Mouse (Mus musculus) cerebellum, adult 2 months (tissue): Measurements from ENCODE around the gene Aspdh. TPM values are rescaled to one million over a fixed set of nuclear protein-coding genes. Genes with fewer than 3 reads are reported as not detected.

Experiments used
- DNase-seq, 2 experiments: peaks; one replicate each; pipeline ENCODE4 v3.0.0; 2021
- H3K27ac ChIP-seq: fragments of 200-500 bp; 2 replicates; pipeline ENCODE4 v1.5.1; 2012; ENCODE audit warnings: low read length, control low read depth, inconsistent platforms; ENCODE audit not compliant: insufficient read depth
- H3K27me3 ChIP-seq: fragments of 200-500 bp; 2 replicates; pipeline ENCODE4 v1.6.1; 2012; ENCODE audit warnings: inconsistent platforms, mild to moderate bottlenecking, low read length, moderate library complexity; ENCODE audit not compliant: control insufficient read depth, insufficient read depth
- H3K4me1 ChIP-seq: fragments of 200-500 bp; 2 replicates; pipeline ENCODE4 v1.6.1; 2011; ENCODE audit warnings: low read length; ENCODE audit not compliant: control insufficient read depth, insufficient read depth
- H3K4me3 ChIP-seq: fragments of 200-500 bp; replicated peaks from 2 replicates; pipeline ENCODE3; 2011; ENCODE audit warnings: mild to moderate bottlenecking, low read depth, low read length, control low read depth; ENCODE audit not compliant: insufficient read depth
- CTCF ChIP-seq: fragments of 200-500 bp; IDR thresholded peaks from 2 replicates; pipeline ENCODE4 v1.5.1; 2011; ENCODE audit warnings: low read depth, mild to moderate bottlenecking, control low read depth, low read length, moderate library complexity, borderline replicate concordance; ENCODE audit not compliant: insufficient read depth
- POLR2A ChIP-seq: fragments of 200-500 bp; IDR thresholded peaks from 2 replicates; pipeline ENCODE4 v1.6.1; 2011; ENCODE audit warnings: low read length, control low read depth, borderline replicate concordance; ENCODE audit not compliant: insufficient read depth
- WGBS: fragments of 180-500 bp; shearing (Covaris S2); methylation state at CpG from one replicate; pipeline ENCODE4 v1.1.7; 2018; 5-methylcytosine and 5-hydroxymethylcytosine counted together
- polyA plus RNA-seq: library from polyadenylated mRNA; depleted of rRNA; stranded (reverse); fragments of >200 nt; gene quantifications from 2 replicates; pipeline ENCODE4 v1.2.3, GENCODE M21; 2012; rRNA removed

The Aspdh gene
- polyA plus RNA-seq: 9.3 and 10.2 TPM in 2 replicates

DNA sequence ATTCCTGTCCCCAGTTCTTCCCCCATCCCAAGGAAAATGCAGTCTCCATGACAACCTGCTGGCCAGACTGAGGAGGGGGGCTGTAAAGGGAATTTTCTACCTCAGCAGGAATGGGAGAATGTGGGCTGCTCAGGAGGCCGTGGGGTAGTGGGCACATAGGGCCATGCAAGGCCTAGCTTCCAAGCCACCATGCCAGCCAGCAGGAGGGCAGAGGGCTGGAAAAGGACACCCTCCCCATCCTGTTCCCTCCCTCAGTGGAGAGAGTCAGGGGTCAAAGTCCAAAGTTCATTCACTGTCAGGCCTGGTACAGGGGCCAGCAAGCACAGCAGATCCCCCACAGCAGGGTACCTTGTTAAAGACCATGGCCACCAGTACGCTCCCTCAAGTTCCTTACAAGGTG, at the start of gene Aspdh:
Aspdh (plus strand) TSS at position 281 of the 400 bp plus-strand sequence.
- Histone ChIP-seq H3K4me3 (peak within 1 kb of the TSS; percentile 7), H3K27me3 (no peaks in the 10 kb centered on the region), H3K27ac (peak within 1 kb of the TSS; percentile 94), H3K4me1 (peaks cover 58% of the 10 kb centered on the region)
- TF ChIP-seq CTCF: no peak
- no peak for TF ChIP-seq POLR2A
- WGBS: 27% methylated on average over 2 of the region's 2 CpGs
- DNase-seq: peak; percentile 55

DNA sequence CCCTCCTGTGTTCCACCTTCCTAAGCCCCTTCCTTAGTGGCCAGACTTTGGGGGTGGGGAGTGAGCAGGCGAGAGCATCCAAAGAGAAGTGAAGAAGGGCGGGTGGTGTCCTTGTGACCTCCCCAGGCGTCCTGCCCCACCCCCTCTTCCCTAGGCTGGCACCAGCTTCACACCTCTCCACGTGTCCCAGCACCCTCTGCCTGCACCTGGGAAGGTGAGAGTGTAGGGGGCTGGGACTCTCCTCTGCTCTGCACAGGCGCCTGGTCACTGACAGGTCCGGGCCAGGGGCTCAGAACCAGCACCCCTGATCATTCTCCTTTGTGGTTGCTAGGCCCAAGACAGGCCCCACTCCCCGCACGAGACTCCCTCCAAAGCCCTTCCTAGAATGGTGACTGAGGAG, 37.5 kb upstream of the Aspdh start:
- peak; percentile 34 to 40 for DNase-seq
- 32% methylated on average over 8 of the region's 8 CpGs for WGBS
- H3K27ac ChIP-seq: peak overlapping the region; percentile 76; the same call in 1 of the 2 replicates

GRCm38 (mm10) chr7:44428171-44428950, 36.8 kb upstream of the Aspdh start:
- DNase-seq: peak; percentile 60 to 65
- under 1% methylated on average over 16 of the region's 38 CpGs for WGBS
- Histone ChIP-seq H3K27me3 (no peaks in the 10 kb centered on the region), H3K4me1 (peaks cover 17% of the 10 kb centered on the region), H3K27ac (peak overlapping the region; percentile 76), H3K4me3 (peak overlapping the region; percentile 77)
- no peak for TF ChIP-seq CTCF
- TF ChIP-seq POLR2A: no peak

More for the DNA sequence above, 37.5 kb upstream of the Aspdh start:
- Histone ChIP-seq H3K4me1 (peaks cover 17% of the 10 kb centered on the region), H3K27me3 (no peaks in the 10 kb centered on the region), H3K4me3 (peak overlapping the region; percentile 77)
- TF ChIP-seq CTCF (no peak), POLR2A (no peak)

- H3K4me1 ChIP-seq: peaks cover 17% of the 10 kb centered on the region
- H3K4me3 ChIP-seq: peak within 1 kb of the TSS; percentile 77
- H3K27me3 ChIP-seq: no peaks in the 10 kb centered on the region
- no peak for TF ChIP-seq CTCF
- no peak for TF ChIP-seq POLR2A
- DNase-seq: peak; percentile 65 to 69
- H3K27ac ChIP-seq: peak within 1 kb of the TSS; percentile 76
- WGBS: 2% methylated on average over 48 of the region's 69 CpGs
These were observed 36.1 kb upstream of the Aspdh start, which contains the start of gene Lrrc4b for GRCm38 (mm10) chr7:44428968-44429521. Lrrc4b (plus strand) TSS chr7:44429018.

DNA sequence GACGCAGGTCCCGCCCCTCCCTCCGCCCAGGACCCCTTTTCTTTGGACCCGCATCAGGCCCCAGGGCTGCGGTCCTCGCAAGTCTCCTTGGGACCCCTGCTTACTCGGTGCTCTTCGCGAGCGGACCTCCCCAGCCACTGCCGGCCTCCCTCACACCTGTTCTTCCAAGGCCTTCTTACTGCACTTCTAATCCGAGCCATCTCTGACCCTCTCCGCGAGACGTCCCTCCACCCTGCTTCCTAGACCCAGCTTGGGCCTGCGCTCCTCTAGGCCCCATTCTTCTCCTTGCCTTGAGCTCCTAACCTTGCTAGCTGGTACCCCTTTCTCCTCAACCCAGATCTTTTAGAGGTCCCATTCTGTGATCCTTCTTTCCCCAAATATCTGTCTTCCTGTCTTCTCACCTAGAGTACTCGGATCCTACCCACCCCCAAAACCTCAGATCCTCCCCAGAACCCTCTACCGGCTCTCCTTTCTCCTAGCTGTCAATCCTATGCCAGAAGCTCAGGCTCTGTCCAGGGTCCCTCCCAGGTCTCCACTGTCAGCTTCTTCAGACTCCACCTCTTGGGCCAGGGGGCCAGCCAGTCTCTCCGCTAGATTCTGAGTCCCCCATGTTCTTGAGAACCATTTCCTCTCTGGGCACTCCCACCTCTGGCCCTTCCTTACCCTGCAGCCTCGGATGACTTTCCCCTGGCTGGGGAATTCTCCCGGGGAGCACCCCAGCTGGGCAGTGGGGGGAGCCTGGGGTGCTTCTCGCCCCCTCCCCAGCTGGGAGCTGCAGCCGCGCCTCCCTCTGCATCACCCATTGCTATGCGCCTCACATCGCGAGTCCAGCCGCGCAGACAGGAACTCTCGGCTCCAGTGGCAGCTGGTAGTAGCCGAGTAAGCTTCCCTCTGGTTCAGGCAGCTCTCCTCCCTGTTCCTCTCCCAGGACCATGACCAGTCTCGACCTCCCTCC, 35.4 kb upstream of the Aspdh start:
- peak; percentile 44 to 62 for DNase-seq
- TF ChIP-seq CTCF (no peak), POLR2A (no peak)
- Histone ChIP-seq H3K4me3 (peak overlapping the region; percentile 64), H3K27me3 (no peaks in the 10 kb centered on the region), H3K4me1 (peaks cover 17% of the 10 kb centered on the region), H3K27ac (peak overlapping the region; percentile 51)
- 9% methylated on average over 32 of the region's 32 CpGs for WGBS

DNA sequence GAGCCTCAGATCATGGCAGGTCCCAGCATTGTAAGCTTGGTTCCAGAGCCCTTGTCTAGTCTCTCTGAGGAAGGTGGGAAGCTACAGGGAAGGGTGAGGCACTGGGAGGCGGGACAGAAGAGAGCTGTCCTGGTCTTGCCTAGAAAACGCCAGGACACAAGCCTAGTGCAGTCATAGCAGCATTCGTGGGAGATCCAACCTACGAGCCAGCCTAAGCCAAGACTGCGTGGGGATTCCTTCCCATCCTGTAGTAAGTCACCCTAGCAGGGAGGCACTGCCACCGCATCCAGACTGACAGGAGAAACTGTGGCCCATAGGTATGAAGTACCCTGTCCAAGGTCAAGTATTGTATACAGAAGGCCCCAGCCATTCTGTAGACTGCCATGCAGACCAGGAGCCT, 32.6 kb upstream of the Aspdh start:
- H3K4me1 ChIP-seq: peaks cover 39% of the 10 kb centered on the region

GRCm38 (mm10) chr7:44433371-44433770, 31.8 kb upstream of the Aspdh start:
- Histone ChIP-seq H3K4me3 (no peak overlapping the region), H3K27ac (no peak overlapping the region), H3K4me1 (peaks cover 44% of the 10 kb centered on the region), H3K27me3 (no peaks in the 10 kb centered on the region)
- DNase-seq: peak; percentile 22 to 29
- 33% methylated on average over 7 of the region's 7 CpGs for WGBS
- TF ChIP-seq CTCF (no peak), POLR2A (no peak)

More for the DNA sequence above, 32.6 kb upstream of the Aspdh start:
- TF ChIP-seq POLR2A: no peak
- no peak for TF ChIP-seq CTCF
- Histone ChIP-seq H3K27ac (no peak overlapping the region), H3K4me3 (no peak overlapping the region), H3K27me3 (no peaks in the 10 kb centered on the region)
- 63% methylated on average over 6 of the region's 6 CpGs for WGBS
- DNase-seq: no peak
